Mouse (Mus musculus) heart, postnatal 0 days (tissue): Measurements from ENCODE around the gene Prpsap2. TPM values are rescaled to one million over a fixed set of nuclear protein-coding genes. Genes with fewer than 3 reads are reported as not detected.
"Not testable (repeated sequence)": the region's sequence is repeated elsewhere in the genome, so short reads cannot be mapped to it uniquely, and the experiment has no call there.

Experiments used
- ATAC-seq: fragments of 200-750 bp; cut with Nextera tagmentation; 2 replicates; pipeline ENCODE4 v1.8.0; 2017; ENCODE audit warnings: low read depth, moderate number of reproducible peaks, moderate library complexity; ENCODE audit not compliant: insufficient read depth
- DNase-seq: peaks from one replicate; pipeline ENCODE4 v3.0.0-alpha.2; 2016; ENCODE audit warnings: low spot score
- H3K27ac ChIP-seq: fragments of 300-500 bp; sonication (generic); 2 replicates; pipeline ENCODE4 v1.5.1; 2014; ENCODE audit warnings: low read depth, mild to moderate bottlenecking
- H3K27me3 ChIP-seq: fragments of 300-500 bp; sonication (generic); 2 replicates; pipeline ENCODE4 v1.6.1; 2014; ENCODE audit warnings: low read length, mixed read lengths; ENCODE audit not compliant: control insufficient read depth, insufficient read depth
- H3K36me3 ChIP-seq: fragments of 300-500 bp; sonication (generic); replicated peaks from 2 replicates; pipeline ENCODE4 v1.6.1; 2014; ENCODE audit warnings: low read length, mixed read lengths; ENCODE audit not compliant: control insufficient read depth, insufficient read depth
- H3K4me1 ChIP-seq: fragments of 300-500 bp; sonication (generic); 2 replicates; pipeline ENCODE4 v1.6.1; 2014; ENCODE audit warnings: antibody characterized with exemption; ENCODE audit not compliant: control insufficient read depth, insufficient read depth
- H3K4me2 ChIP-seq: fragments of 300-500 bp; sonication (generic); 2 replicates; pipeline ENCODE4 v1.6.1; 2014; ENCODE audit warnings: low read depth, mild to moderate bottlenecking, low read length, moderate library complexity
- H3K4me3 ChIP-seq: fragments of 300-500 bp; sonication (generic); 2 replicates; pipeline ENCODE4 v1.5.1; 2014; ENCODE audit warnings: low read depth, low read length
- H3K9ac ChIP-seq: fragments of 300-500 bp; sonication (generic); replicated peaks from 2 replicates; pipeline ENCODE4 v1.6.1; 2014; ENCODE audit warnings: low read depth, low read length, mixed read lengths
- H3K9me3 ChIP-seq: fragments of 300-500 bp; sonication (generic); replicated peaks from 2 replicates; pipeline ENCODE4 v1.6.1; 2016; ENCODE audit warnings: low read length; ENCODE audit not compliant: control insufficient read depth
- CTCF ChIP-seq: IDR thresholded peaks from 2 replicates; pipeline ENCODE4 v1.5.1; 2016; ENCODE audit warnings: antibody characterized with exemption, control low read depth, low read depth
- EP300 ChIP-seq: IDR thresholded peaks from 2 replicates; pipeline ENCODE4 v1.6.1; 2016; ENCODE audit warnings: antibody characterized with exemption, low read depth
- WGBS: fragments of 180-500 bp; shearing (Covaris S2); extraction: QIAGEN DNeasy Blood & Tissue Kit; methylation state at CpG from one replicate; pipeline ENCODE4 v1.1.7; 2014; 5-methylcytosine and 5-hydroxymethylcytosine counted together
- polyA plus RNA-seq: library from polyadenylated mRNA; unstranded; fragments of >200 nt; fragmentation: Nextera tagmentation; extraction: Ambion mirVana; gene quantifications from 2 replicates; pipeline ENCODE4 v1.2.1, GENCODE M21; 2015
- total RNA-seq: library from RNA; depleted of rRNA; stranded (reverse); fragments of >200 nt; gene quantifications from 2 replicates; pipeline ENCODE4 v1.2.3, GENCODE M21; 2014; ENCODE audit warnings: low replicate concordance; rRNA removed

The Prpsap2 gene
- 9.8 and 10.4 TPM in 2 replicates for total RNA-seq
- polyA plus RNA-seq: 9.8 and 11.0 TPM in 2 replicates

- peak within 1 kb of the TSS; percentile 78 for H3K4me3 ChIP-seq
- DNase-seq: peak; percentile 97
- peak; percentile 98 for ATAC-seq
- H3K27ac ChIP-seq: peak within 1 kb of the TSS; percentile 88
- H3K4me2 ChIP-seq: peak within 1 kb of the TSS; percentile 69
- no peaks in the 10 kb centered on the region for H3K9me3 ChIP-seq
- no peaks in the 10 kb centered on the region for H3K27me3 ChIP-seq
- peaks cover 3% of the 10 kb centered on the region; the same call in 1 of the 2 replicates for H3K36me3 ChIP-seq
- under 1% methylated on average over 51 of the region's 51 CpGs for WGBS
- H3K9ac ChIP-seq: peak within 1 kb of the TSS; percentile 79
- no peak for TF ChIP-seq CTCF
- no peak for TF ChIP-seq EP300
- H3K4me1 ChIP-seq: no peaks in the 10 kb centered on the region; the same call in 1 of the 2 replicates
Measured at GRCm38 (mm10) chr11:61761584-61762407, at the start of gene Prpsap2. Prpsap2 (minus strand) TSS chr11:61762088.

GRCm38 (mm10) chr11:61809793-61810192 lies 47.9 kb upstream of the Prpsap2 start:
- H3K9me3 ChIP-seq: no peaks in the 10 kb centered on the region
- no peaks in the 10 kb centered on the region for H3K27me3 ChIP-seq
- DNase-seq (no peak), ATAC-seq (no peak)
- peaks cover 74% of the 10 kb centered on the region for H3K36me3 ChIP-seq
- no peak overlapping the region for H3K27ac ChIP-seq
- H3K4me2 ChIP-seq: no peak overlapping the region
- 69% methylated on average over 4 of the region's 4 CpGs for WGBS
- TF ChIP-seq EP300 (no peak), CTCF (no peak)
- H3K9ac ChIP-seq: no peak overlapping the region
- no peak overlapping the region for H3K4me3 ChIP-seq
- no peaks in the 10 kb centered on the region for H3K4me1 ChIP-seq

GRCm38 (mm10) chr11:61808551-61809117 lies 46.7 kb upstream of the Prpsap2 start:
- Histone ChIP-seq H3K36me3 (peaks cover 69% of the 10 kb centered on the region), H3K4me1 (no peaks in the 10 kb centered on the region), H3K4me2 (no peak overlapping the region), H3K27ac (no peak overlapping the region), H3K27me3 (no peaks in the 10 kb centered on the region), H3K4me3 (no peak overlapping the region), H3K9me3 (no peaks in the 10 kb centered on the region), H3K9ac (no peak overlapping the region)
- ATAC-seq: no peak
- DNase-seq: no peak
- WGBS: 80% methylated on average over 2 of the region's 2 CpGs
- TF ChIP-seq EP300 (no peak), CTCF (no peak)

GRCm38 (mm10) chr11:61793441-61793840 lies 31.6 kb upstream of the Prpsap2 start:
- Histone ChIP-seq H3K9ac (no peak overlapping the region), H3K9me3 (no peaks in the 10 kb centered on the region), H3K27ac (no peak overlapping the region), H3K36me3 (peaks cover 51% of the 10 kb centered on the region), H3K27me3 (no peaks in the 10 kb centered on the region), H3K4me1 (no peaks in the 10 kb centered on the region), H3K4me3 (no peak overlapping the region), H3K4me2 (no peak overlapping the region)
- WGBS: 80% methylated on average over 1 of the region's 1 CpGs
- TF ChIP-seq CTCF (no peak), EP300 (no peak)
- DNase-seq (no peak), ATAC-seq (no peak)

GRCm38 (mm10) chr11:61788550-61788949 lies 26.7 kb upstream of the Prpsap2 start:
- Histone ChIP-seq H3K9me3 (no peaks in the 10 kb centered on the region), H3K9ac (no peak overlapping the region), H3K36me3 (peaks cover 65% of the 10 kb centered on the region), H3K4me2 (no peak overlapping the region), H3K4me1 (no peaks in the 10 kb centered on the region), H3K4me3 (no peak overlapping the region), H3K27me3 (no peaks in the 10 kb centered on the region), H3K27ac (no peak overlapping the region)
- no peak for TF ChIP-seq EP300
- TF ChIP-seq CTCF: no peak
- 91% methylated on average over 1 of the region's 1 CpGs for WGBS
- no peak for DNase-seq
- ATAC-seq: no peak

- H3K9ac ChIP-seq, H3K4me1 ChIP-seq, H3K4me2 ChIP-seq, ATAC-seq, H3K9me3 ChIP-seq, H3K4me3 ChIP-seq, H3K27ac ChIP-seq, H3K27me3 ChIP-seq, DNase-seq: not testable (repeated sequence)
- WGBS: 93% methylated on average over 3 of the region's 3 CpGs
- H3K36me3 ChIP-seq: peaks cover 62% of the 10 kb centered on the region
Measured at GRCm38 (mm10) chr11:61782526-61782925, 20.6 kb upstream of the Prpsap2 start.
